Mouse (Mus musculus) C2C12 (cell line): ENCODE measurements around the gene Gemin6. TPM values are rescaled to one million over a fixed set of nuclear protein-coding genes. Genes with fewer than 3 reads are reported as not detected.
"Not testable (repeated sequence)": the region's sequence is repeated elsewhere in the genome, so short reads cannot be mapped to it uniquely, and the experiment has no call there.

ENCODE experiments used
- H3K27me3 ChIP-seq: one replicate; pipeline ENCODE4 v1.6.1; 2011; ENCODE audit not compliant: control insufficient read depth, insufficient read depth, insufficient read length
- H3K36me3 ChIP-seq: one replicate; pipeline ENCODE4 v1.6.1; 2011; ENCODE audit not compliant: control insufficient read depth, insufficient read depth
- H3K4me3 ChIP-seq: one replicate; pipeline ENCODE4 v1.5.1; 2011; ENCODE audit warnings: mild to moderate bottlenecking, control low read depth; ENCODE audit not compliant: poor library complexity, insufficient read depth, severe bottlenecking
- H3K79me2 ChIP-seq: one replicate; pipeline ENCODE4 v1.6.1; 2011; ENCODE audit not compliant: control insufficient read depth, insufficient read depth
- H3K79me3 ChIP-seq: one replicate; pipeline ENCODE4 v1.6.1; 2011; ENCODE audit warnings: low read depth, control low read depth
- H3ac ChIP-seq: one replicate; pipeline ENCODE3; 2011; ENCODE audit warnings: low read depth; ENCODE audit not compliant: control insufficient read depth, insufficient read length
- CEBPB ChIP-seq: IDR thresholded peaks from one replicate; pipeline ENCODE4 v1.6.1; 2011; ENCODE audit warnings: low read depth, mild to moderate bottlenecking, control low read depth, moderate library complexity
- CTCF ChIP-seq: IDR thresholded peaks from one replicate; pipeline ENCODE4 v1.5.1; 2011; ENCODE audit not compliant: control insufficient read depth, insufficient read depth, insufficient read length
- FOSL1 ChIP-seq: IDR thresholded peaks from one replicate; pipeline ENCODE4 v1.8.0; 2011; ENCODE audit warnings: mild to moderate bottlenecking, low read length; ENCODE audit not compliant: poor library complexity, insufficient read depth, severe bottlenecking
- MAX ChIP-seq: IDR thresholded peaks from one replicate; pipeline ENCODE4 v1.6.1; 2011; ENCODE audit warnings: mild to moderate bottlenecking, control low read depth
- MYOD1 ChIP-seq: IDR thresholded peaks from one replicate; pipeline ENCODE4 v1.6.1; 2011; ENCODE audit warnings: low read depth; ENCODE audit not compliant: control insufficient read depth, insufficient read length
- MYOG ChIP-seq: IDR thresholded peaks from one replicate; pipeline ENCODE4 v1.6.1; 2011; ENCODE audit not compliant: control insufficient read depth, insufficient read length; ENCODE audit errors: extremely low read depth
- USF1 ChIP-seq: IDR thresholded peaks from one replicate; pipeline ENCODE4 v1.6.1; 2011; ENCODE audit warnings: low read depth, mild to moderate bottlenecking, control low read depth, moderate library complexity
- polyA plus RNA-seq: library from polyadenylated mRNA; unstranded; fragments of >200 nt; fragmentation: generic; extraction: Trizol; gene quantifications from one replicate; pipeline ENCODE4 v1.2.1, GENCODE M21; 2012; ENCODE audit warnings: missing spikeins

Gene Gemin6
- polyA plus RNA-seq, 1 experiment: 28.4 TPM

DNA sequence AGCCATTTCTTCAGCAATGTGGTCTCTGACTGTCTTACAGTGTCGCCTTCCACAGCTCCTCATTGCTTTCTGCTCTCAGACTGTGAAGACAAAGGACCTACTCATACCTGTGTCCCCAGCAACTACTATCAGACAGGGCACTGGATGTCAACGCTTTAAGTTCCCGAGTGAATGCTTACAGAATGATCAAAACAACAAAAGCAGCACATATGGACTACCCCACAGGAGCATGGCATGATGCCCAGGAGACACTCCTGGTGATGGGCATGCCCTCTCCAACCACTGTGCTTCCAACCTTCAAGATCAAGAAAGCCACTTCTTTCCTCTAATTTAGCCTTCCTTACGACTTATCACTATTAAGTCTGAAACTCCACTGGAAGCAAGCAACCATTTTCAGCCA is 42.8 kb downstream of the Gemin6 start:
- Histone ChIP-seq H3K36me3 (peaks cover 61% of the 10 kb centered on the region), H3K79me2 (no peaks in the 10 kb centered on the region), H3K27me3 (no peaks in the 10 kb centered on the region), H3K79me3 (no peaks in the 10 kb centered on the region), H3K4me3 (no peak overlapping the region), H3ac (no peak overlapping the region)
- TF ChIP-seq FOSL1: no peak
- no peak for TF ChIP-seq CEBPB
- TF ChIP-seq MYOD1: no peak
- TF ChIP-seq MAX: no peak
- TF ChIP-seq CTCF: no peak
- no peak for TF ChIP-seq USF1
- no peak for TF ChIP-seq MYOG

DNA sequence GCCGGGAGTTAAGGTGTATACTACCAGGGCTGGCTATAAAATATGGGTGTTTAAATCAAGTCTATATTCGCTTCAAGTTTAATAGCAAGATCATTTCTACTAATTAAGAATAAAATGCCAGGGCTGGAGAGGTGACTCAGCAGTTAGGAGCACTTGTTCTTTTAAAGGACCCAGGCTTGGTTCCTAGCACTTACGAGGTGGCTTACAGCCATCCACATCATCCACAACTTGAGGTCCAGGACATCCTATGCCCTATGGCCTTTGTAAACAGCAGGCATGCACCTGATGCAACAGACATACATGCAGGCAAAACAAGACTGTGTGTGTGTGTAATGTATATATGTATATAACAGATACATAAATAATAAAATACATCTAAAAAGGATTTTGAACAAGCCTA is 43.9 kb downstream of the Gemin6 start:
- Histone ChIP-seq H3K36me3 (peaks cover 65% of the 10 kb centered on the region), H3K79me2 (no peaks in the 10 kb centered on the region), H3K27me3 (no peaks in the 10 kb centered on the region), H3K4me3 (no peak overlapping the region), H3K79me3 (no peaks in the 10 kb centered on the region), H3ac (no peak overlapping the region)
- no peak for TF ChIP-seq USF1
- TF ChIP-seq MAX: no peak
- TF ChIP-seq MYOG: no peak
- TF ChIP-seq MYOD1: no peak
- TF ChIP-seq CEBPB: no peak
- TF ChIP-seq FOSL1: no peak

DNA sequence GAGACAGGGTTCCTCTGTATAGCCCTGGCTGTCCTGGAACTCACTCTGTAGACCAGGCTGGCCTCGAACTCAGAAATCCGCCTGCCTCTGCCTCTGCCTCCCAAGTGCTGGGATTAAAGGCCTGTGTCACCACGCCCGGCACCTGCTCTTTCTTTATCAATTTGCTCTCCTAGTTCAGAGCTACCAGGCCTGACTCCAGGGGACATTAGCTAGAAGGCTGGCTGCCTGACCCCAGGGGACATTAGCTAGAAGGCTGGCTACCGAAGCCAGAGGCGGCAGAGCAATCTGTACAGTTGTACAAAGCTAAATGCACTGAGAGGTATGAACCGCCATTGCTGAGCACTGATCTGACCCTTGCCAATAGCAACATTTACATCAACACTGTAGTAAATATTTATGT is 46.4 kb downstream of the Gemin6 start:
- not testable (repeated sequence) for H3K27me3 ChIP-seq, H3K4me3 ChIP-seq, H3K79me2 ChIP-seq, H3ac ChIP-seq, H3K79me3 ChIP-seq
- peaks cover 68% of the 10 kb centered on the region for H3K36me3 ChIP-seq

Other genes starting within 250 kb of the Gemin6 start
- gene Hnrnpll, start 162.1 kb upstream of the Gemin6 start, polyA plus RNA-seq: 33.8 TPM
- 3.7 TPM for gene Galm, start 97.0 kb upstream of the Gemin6 start, polyA plus RNA-seq
- gene Srsf7, start 17.1 kb upstream of the Gemin6 start, polyA plus RNA-seq: 228 TPM
- 0.01 TPM for gene Ttc39d, start 17.0 kb upstream of the Gemin6 start, polyA plus RNA-seq
- 12.4 TPM for gene Morn2, start 65.8 kb downstream of the Gemin6 start, polyA plus RNA-seq
- gene Dhx57, start 66.0 kb downstream of the Gemin6 start, polyA plus RNA-seq: 6.1 TPM
- not detected for gene Arhgef33, start 83.0 kb downstream of the Gemin6 start, polyA plus RNA-seq
- gene Gm10190, start 149.1 kb downstream of the Gemin6 start, polyA plus RNA-seq: not detected